Mouse (Mus musculus): ENCODE data around the gene Zbtb39.

Zbtb39 gene

GRCm38 (mm10) chr10:127739083-127739660, at the start of gene Zbtb39:
Gene Zbtb39, plus strand, starts transcription at chr10:127739538.
- DNase-seq (ENCODE audit: low spot score), result peak; percentile 79

- DNase-seq (ENCODE audit: low spot score), result no peak
Observed at GRCm38 (mm10) chr10:127691053-127691452, 48.3 kb upstream of the Zbtb39 start.

- DNase-seq (ENCODE audit: low spot score), result peak; percentile 30
Observed at GRCm38 (mm10) chr10:127694636-127695035, 44.7 kb upstream of the Zbtb39 start.

- DNase-seq (ENCODE audit: low spot score), result no peak
Observed at GRCm38 (mm10) chr10:127695775-127696174, 43.6 kb upstream of the Zbtb39 start.

GRCm38 (mm10) chr10:127698966-127699365, 40.4 kb upstream of the Zbtb39 start:
- DNase-seq (ENCODE audit: low spot score), result no peak

- DNase-seq (ENCODE audit: low spot score), result no peak
Observed at GRCm38 (mm10) chr10:127703299-127703698, 36.0 kb upstream of the Zbtb39 start.

GRCm38 (mm10) chr10:127704293-127704692, 35.0 kb upstream of the Zbtb39 start:
- DNase-seq (ENCODE audit: low spot score), result no peak

- no peak for DNase-seq (ENCODE audit: low spot score)
Observed at GRCm38 (mm10) chr10:127704766-127705220, 34.5 kb upstream of the Zbtb39 start, which contains the start of gene Myo1a. Gene Myo1a, plus strand, starts transcription at chr10:127705170.

GRCm38 (mm10) chr10:127705783-127706182, 33.6 kb upstream of the Zbtb39 start:
- no peak for DNase-seq (ENCODE audit: low spot score)

GRCm38 (mm10) chr10:127707721-127708120, 31.6 kb upstream of the Zbtb39 start:
- no peak for DNase-seq (ENCODE audit: low spot score)

- DNase-seq (ENCODE audit: low spot score), result no peak
Observed at GRCm38 (mm10) chr10:127708850-127709370, 30.4 kb upstream of the Zbtb39 start.

- no peak for DNase-seq (ENCODE audit: low spot score)
Observed at GRCm38 (mm10) chr10:127710331-127710730, 29.0 kb upstream of the Zbtb39 start.

- DNase-seq (ENCODE audit: low spot score), result no peak
Observed at GRCm38 (mm10) chr10:127712736-127713135, 26.6 kb upstream of the Zbtb39 start.

- peak; percentile 19 for DNase-seq (ENCODE audit: low spot score)
Observed at GRCm38 (mm10) chr10:127721671-127722418, 17.5 kb upstream of the Zbtb39 start.

- no peak for DNase-seq (ENCODE audit: low spot score)
Observed at GRCm38 (mm10) chr10:127724178-127724577, 15.2 kb upstream of the Zbtb39 start, which contains the start of gene Tac2. Gene Tac2, plus strand, starts transcription at chr10:127724478.

- no peak for DNase-seq (ENCODE audit: low spot score)
Observed at GRCm38 (mm10) chr10:127725136-127725535, 14.2 kb upstream of the Zbtb39 start.

- no peak for DNase-seq (ENCODE audit: low spot score)
Observed at GRCm38 (mm10) chr10:127728437-127728836, 10.9 kb upstream of the Zbtb39 start.

GRCm38 (mm10) chr10:127730285-127730932, 8.9 kb upstream of the Zbtb39 start:
- no peak for DNase-seq (ENCODE audit: low spot score)

- DNase-seq (ENCODE audit: low spot score), result no peak
Observed at GRCm38 (mm10) chr10:127730933-127731310, 8.4 kb upstream of the Zbtb39 start.

- DNase-seq (ENCODE audit: low spot score), result no peak
Observed at GRCm38 (mm10) chr10:127731397-127731796, 7.9 kb upstream of the Zbtb39 start.

GRCm38 (mm10) chr10:127734434-127734833, 4.9 kb upstream of the Zbtb39 start:
- DNase-seq (ENCODE audit: low spot score), result peak; percentile 37

GRCm38 (mm10) chr10:127736266-127736665, 3.1 kb upstream of the Zbtb39 start:
- no peak for DNase-seq (ENCODE audit: low spot score)

- no peak for DNase-seq (ENCODE audit: low spot score)
Observed at GRCm38 (mm10) chr10:127736916-127737315, 2.4 kb upstream of the Zbtb39 start.

Measured in MN1 (cell line).